Mouse (Mus musculus) brain, adult 2 months (tissue): ENCODE measurements around the gene Cers2.

Source experiments
- DNase-seq: peaks from one replicate; pipeline ENCODE4 v3.0.0; 2011; ENCODE audit warnings: low read depth, low spot score

Cers2 gene

DNA sequence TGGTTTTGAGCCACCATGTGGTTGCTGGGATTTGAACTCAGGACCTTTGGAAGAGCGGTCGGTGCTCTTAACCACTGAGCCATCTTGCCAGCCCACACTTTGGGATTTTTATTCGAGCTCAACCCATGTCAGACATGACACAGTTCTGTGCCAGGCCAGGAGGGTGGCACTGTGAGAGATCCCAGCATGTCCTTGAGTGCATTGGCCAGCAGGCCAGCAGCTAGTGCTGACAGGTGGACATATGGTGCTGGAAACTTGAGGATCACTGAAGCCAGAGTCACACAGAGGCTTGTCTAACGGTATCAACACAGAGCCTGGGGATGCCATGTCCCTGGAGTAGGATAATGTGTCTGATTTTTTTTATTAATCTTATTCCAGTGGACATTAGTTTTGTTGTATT is 25.2 kb upstream of the Cers2 start:
- peak; percentile 93 for DNase-seq

DNA sequence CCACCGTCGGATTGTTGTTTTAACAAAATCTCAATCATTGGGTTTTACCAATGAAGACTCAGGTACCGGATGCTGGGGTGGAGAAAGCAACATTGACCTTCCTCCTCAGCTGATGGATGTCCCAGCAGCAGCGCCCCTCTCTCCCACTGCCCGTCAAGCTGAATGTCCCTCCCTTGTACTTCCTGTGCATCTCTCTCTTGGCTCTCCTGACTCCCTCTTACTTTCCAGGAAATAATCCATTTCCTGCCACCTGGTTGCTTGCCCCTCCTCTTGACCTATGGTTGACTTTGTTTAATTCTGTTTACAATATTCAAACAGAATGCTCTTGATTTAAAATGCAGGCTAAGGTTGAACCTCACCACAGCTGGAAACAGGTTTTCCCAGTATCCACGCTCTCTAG is 24.4 kb upstream of the Cers2 start:
- DNase-seq: no peak

- DNase-seq: no peak
Observed at GRCm38 (mm10) chr3:95291041-95291440, 23.6 kb upstream of the Cers2 start.

- no peak for DNase-seq
Observed at GRCm38 (mm10) chr3:95292899-95293298, 21.7 kb upstream of the Cers2 start.

DNA sequence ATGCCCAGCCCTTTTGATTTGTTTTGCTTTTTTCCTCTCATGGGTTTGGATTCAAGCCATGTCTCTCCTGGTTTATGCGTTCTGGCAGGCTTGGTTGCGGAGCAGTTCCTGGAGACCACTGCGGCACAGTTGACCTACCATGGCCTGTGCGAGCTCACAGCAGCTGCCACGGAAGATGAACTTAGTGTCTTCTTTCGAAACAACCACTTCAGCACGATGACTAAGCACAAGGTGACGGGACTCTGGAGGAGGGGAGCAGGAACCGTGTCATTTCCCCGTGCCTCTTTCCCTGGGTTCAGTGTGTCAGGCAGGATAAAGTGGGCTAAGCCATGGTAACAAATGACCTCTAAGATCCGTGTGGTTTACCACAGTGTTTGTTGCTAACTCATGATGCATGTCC is 21.1 kb upstream of the Cers2 start:
- peak; percentile 27 for DNase-seq

GRCm38 (mm10) chr3:95294316-95294715 is 20.3 kb upstream of the Cers2 start:
- no peak for DNase-seq

DNA sequence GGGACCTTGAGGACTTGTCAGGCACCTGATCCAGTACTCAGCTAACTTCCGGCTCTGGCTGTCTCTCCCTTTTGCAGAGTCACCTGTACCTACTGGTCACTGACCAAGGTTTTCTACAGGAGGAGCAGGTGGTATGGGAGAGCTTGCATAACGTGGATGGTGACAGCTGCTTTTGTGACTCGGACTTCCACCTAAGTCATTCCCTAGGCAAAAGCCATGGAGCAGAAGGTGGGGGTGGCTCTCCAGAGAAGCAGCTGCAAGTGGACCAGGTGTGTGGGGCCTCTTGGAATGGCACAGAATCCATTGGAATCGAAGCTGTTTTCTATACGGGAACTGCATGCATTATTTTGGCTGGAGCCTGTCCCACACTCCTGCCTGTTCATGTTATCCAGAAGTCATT is 19.9 kb upstream of the Cers2 start:
- no peak for DNase-seq

GRCm38 (mm10) chr3:95295321-95296102 is 19.1 kb upstream of the Cers2 start:
- DNase-seq: no peak

GRCm38 (mm10) chr3:95296103-95296469 is 18.5 kb upstream of the Cers2 start:
- DNase-seq: peak; percentile 66

GRCm38 (mm10) chr3:95298018-95298417 is 16.6 kb upstream of the Cers2 start:
- DNase-seq: no peak

GRCm38 (mm10) chr3:95301204-95301796 is 13.3 kb upstream of the Cers2 start:
- DNase-seq: no peak

DNA sequence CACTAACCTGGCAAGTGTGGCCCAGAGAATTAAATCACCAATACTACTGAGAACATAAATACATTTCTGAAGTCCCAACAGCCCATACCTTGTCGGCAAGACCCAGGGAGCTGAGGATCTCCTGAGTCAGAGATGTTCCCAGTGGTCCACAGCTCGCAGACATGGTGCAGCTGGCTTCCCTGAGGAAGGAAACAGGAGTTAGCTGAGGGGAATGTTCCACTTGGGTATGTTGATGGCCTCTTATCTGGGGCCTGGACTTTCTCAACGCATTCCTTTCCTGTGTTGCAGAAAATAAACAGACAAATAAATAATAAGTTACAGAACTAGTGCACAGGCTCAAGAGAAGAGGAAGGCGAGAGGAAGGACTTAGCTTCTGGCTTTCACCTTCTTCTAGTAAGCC is 8.3 kb upstream of the Cers2 start:
- DNase-seq: no peak

DNA sequence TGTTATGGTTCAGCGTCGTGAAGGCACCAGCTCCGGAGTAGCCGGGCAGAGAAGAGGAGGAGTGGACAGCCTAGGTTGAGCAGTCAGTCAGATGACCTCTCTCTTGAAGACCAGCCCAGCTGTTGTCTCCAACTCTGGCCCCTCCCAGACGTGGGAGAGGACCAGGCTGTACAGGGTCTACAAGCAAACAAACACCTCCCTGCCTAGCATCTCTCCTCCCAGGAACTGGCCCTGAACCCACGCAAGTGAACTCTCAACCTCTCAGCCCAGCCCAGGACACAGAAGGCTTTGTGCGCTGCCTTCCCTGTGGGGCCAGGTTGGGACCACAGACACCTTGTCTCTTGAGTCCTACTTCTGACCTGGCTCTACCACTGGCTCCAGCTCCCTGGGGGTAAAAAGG is 7.5 kb upstream of the Cers2 start, which contains the start of gene Anxa9:
Anxa9 (minus strand) TSS at position 77 of the 400 bp plus-strand sequence.
- no peak for DNase-seq

GRCm38 (mm10) chr3:95310496-95310895 is 4.1 kb upstream of the Cers2 start:
- no peak for DNase-seq

DNA sequence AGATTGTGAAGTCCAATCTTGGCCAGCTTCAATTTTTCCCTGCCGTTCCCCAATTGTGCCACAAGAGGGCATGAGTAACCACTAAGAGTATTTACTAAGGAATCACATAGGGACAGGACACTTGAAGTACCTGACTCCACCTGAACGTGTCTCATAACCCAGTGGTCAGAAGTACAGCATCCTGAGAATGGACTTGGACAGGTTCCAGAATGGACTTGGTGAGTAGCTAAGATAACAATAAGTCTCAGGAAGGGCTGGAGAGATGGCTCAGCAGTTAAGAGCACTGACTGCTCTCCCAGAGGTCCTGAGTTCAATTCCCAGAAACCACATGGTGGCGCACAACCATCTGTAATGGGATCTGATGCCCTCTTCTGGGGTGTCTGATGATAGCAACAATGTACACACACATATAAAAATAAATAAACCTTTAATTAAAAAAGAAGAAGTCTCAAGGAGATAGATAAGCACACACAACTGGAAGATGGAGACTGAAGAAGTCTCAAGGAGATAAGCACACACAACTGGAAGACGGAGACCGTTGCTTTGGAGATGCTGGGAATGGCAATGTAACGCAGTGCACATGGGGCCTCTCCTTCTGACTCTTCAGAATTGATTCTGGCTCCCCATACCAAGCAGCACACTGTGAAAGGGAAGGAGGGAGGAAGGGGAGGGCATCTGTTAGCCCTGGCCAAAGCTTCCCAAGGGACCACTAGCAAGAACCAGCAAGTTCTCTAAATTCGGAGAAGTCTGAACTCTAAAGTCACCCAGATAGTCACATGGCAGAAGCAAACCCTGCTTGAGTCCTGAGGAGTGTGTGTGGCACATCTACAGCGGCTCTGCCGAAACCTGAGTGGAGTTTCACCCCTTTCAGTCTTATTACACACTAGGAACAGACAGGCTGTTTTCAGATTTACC is 3.4 kb upstream of the Cers2 start:
- DNase-seq: peak; percentile 85

GRCm38 (mm10) chr3:95312623-95313022 is 2.0 kb upstream of the Cers2 start:
- DNase-seq: peak; percentile 34

DNA sequence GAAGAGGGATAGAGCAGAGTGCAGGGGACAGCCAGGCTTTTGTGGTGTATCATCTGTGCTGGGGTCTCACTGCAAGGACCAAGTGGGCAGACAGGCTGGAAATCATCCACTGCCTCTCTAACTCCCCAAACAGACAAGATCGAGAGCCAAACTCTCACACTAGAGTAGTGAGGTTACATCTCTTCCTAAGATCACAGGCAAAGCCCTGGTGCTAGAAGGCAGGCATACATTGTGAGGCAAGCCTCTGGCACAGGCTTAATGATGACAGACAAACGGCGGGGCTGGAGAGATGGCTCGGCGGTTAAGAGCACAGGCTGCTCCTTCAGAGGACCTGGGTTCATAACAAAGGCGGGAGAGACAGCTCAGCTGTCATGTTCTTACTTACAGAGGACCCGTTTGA is 1.1 kb upstream of the Cers2 start:
- no peak for DNase-seq

GRCm38 (mm10) chr3:95314075-95314474 is 516 bp upstream of the Cers2 start:
- no peak for DNase-seq

- peak; percentile 82 for DNase-seq
Observed at GRCm38 (mm10) chr3:95315094-95315843, 678 bp downstream of the Cers2 start.

DNA sequence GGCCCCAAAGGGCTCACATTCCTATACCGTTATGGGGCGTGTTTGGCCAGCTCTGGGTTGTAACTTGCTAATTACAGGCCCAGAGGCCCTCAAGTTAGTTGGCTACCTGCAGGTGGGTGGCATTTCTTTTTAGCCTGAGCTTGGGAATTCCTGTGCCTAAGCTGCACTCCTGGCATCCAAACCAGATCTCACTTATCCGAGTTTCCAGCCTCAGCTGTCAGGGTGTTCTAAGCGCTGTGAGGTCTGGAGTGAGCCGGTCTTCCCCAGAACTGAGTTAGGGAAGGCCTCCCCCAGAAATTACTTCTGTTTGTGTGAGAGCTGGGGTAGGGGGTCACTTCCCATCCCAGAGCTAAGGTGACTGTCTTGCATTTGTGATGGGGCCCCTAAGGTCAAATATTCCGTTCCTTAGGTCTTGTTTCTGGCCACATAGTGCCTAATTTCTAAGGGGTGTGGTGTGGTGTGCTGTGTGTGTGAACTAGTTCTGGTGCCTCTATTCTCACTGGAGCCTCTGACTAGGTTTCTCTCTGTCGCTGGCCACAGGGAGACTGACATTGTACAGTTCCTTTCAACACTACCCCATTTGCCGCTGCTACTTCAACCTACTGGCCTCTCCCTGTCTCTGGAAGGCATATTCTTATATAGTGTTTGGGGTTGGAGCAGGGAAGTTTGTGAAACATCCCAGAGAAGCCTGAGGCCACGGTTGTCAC is 1.4 kb downstream of the Cers2 start:
- no peak for DNase-seq
